Mouse (Mus musculus) inflammation-experienced regulatory T-cells, adult 16 weeks (primary cell): Measurements from ENCODE around the gene Ubr3. TPM values are rescaled to one million over a fixed set of nuclear protein-coding genes. Genes with fewer than 3 reads are reported as not detected.

Source experiments
- polyA plus RNA-seq: library from polyadenylated mRNA; unstranded; fragments of 100-300 nt; shearing (Covaris generic); gene quantifications from one replicate; pipeline ENCODE4 v1.2.1, GENCODE M21; 2017

Gene Ubr3
- 9.9 TPM for polyA plus RNA-seq

DNA sequence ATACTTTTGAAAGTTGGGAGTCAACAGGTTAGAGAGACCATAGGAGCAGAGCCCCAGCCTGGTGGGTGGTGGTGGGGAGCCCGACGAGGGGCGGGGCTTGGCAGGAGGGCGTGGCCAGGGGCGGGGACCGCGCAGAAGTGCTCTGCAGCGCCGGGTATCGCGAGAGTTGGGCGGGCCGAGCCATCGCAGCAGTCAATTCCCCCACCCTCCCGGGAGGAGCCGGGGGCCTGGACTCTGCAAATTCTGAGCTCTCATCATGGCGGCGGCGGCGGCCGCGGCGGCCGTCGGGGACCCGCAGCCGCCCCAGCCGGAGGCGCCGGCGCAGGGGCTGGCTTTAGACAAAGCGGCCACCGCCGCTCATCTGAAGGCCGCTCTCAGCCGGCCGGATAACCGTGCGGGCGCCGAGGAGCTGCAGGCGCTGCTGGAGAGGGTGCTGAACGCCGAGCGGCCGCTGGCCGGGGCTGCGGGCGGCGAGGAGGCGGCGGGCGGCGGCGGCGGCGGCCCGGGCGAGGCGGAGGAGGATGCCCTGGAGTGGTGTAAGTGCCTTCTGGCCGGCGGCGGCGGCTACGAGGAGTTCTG lies at the start of gene Ubr3:
Ubr3 (plus strand) TSS at position 208 of the 579 bp plus-strand sequence.

DNA sequence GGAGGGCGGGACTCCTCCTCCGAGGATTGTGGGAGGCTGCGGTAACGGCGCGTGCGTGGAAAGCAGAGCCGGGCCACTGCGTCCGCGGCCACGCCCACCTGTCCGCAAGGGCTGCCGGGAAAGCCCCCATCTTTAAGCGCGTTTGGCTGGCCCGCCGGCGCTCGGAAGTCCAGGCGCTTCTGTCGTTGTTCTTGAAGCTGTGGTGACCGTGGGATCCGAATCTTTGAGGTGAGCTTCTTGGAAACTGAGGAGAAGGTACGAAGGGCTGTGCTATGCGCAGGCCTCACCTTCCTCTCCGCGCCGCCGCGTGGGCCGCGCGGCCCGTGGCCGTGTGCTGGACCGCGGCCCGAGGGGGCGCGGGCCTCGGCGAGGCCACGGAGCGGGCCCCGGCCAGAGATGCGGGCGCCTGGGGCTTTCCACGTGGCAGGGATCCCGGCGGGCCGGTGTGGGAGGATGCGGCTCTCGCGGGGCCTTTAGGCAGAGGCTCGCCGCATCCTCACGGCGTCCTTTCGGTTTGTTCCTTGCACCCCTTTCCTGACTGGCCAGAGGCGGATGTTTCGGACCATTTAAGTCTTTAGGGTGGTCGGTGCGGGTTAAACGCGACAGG lies 35.5 kb upstream of the Ubr3 start, which contains the start of gene Ssb:
Ssb (plus strand) TSS at position 78 of the 607 bp plus-strand sequence.

GRCm38 (mm10) chr2:69885451-69886305 lies 11.4 kb upstream of the Ubr3 start, which contains the start of gene Mettl5:
Gene Mettl5 (minus strand): TSS chr2:69885615.

DNA sequence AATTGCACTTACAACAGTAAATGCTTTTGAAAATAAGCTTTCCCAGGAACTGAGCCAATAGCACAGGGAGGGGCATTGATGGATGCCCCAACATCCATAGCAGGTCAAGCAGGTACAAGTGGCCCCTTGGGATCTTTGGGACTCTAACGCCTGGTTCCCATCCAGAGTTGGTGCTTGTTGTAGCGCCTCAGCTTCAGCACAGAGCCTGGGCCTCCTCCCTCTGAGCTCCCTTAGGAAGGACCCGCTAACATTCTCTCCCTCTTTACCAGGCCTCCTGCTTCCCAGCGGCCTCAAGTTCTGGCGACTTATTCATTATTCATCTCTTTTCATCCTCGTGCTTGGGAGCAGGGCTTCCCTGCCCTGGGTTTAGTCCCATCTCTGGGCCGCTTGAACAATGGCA lies 141.7 kb downstream of the Ubr3 start, which contains the start of gene Myo3b:
Myo3b (plus strand) TSS at position 375 of the 400 bp plus-strand sequence.

Other genes starting within 250 kb of the Ubr3 start
- gene Klhl41, start 227.1 kb upstream of the Ubr3 start, polyA plus RNA-seq = not detected
- gene Fastkd1, start 183.7 kb upstream of the Ubr3 start, polyA plus RNA-seq = 15.3 TPM
- gene Ppig, start 174.7 kb upstream of the Ubr3 start, polyA plus RNA-seq = 194 TPM
- gene Ccdc173, start 107.7 kb upstream of the Ubr3 start, polyA plus RNA-seq = 4.0 TPM
- 55.6 TPM for gene Phospho2, start 107.6 kb upstream of the Ubr3 start, polyA plus RNA-seq
- gene Klhl23, start 75.3 kb upstream of the Ubr3 start, polyA plus RNA-seq = 0.12 TPM
- 332 TPM for gene Ssb, start 35.7 kb upstream of the Ubr3 start, polyA plus RNA-seq
- gene Mettl5, start 11.6 kb upstream of the Ubr3 start, polyA plus RNA-seq = 40.0 TPM
- 24.4 TPM for gene Myo3b, start 141.9 kb downstream of the Ubr3 start, polyA plus RNA-seq